Mouse (Mus musculus) forelimb bud, embryonic 11.5 days (tissue): ENCODE measurements at regions not wholly inside any gene's neighbourhood (a gene's known extent, or its start where the extent isn't known, plus 50 kb on each side); places are given as distances from the start of the nearest gene placed in this dataset.
A peak's percentile ranks its signal among the peaks of the same experiment; 100 is the strongest.

ENCODE experiments used
- DNase-seq: peaks from one replicate; pipeline ENCODE4 v3.0.0-alpha.2; 2012; ENCODE audit warnings: low read depth, low spot score

GRCm38 (mm10) chr10:17579463-17579862 is 143.6 kb upstream of the Cited2 start:
- DNase-seq = no peak

- DNase-seq = no peak
Measured at GRCm38 (mm10) chr10:17584842-17585241, 138.2 kb upstream of the Cited2 start.

DNA sequence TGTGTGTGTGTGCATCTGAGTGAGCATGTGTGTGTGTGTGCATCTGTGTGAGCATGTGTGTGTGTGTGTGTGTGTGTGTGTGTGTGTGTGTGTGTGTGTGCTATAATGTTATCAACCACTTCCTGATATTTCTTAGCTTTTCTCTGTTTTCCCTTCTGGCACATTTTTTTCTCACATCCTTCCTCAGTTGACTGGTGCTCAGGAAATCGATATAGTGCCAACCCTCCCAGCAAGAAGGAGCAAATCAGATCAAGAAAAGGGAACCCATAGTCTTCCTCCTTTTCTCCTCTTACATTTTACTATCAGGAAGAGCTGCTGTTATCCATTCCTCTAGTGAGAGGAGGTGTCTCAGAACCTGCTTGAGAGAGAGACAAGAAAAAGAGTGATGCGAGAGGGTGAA is 136.1 kb upstream of the Cited2 start:
- no peak for DNase-seq

- no peak for DNase-seq
Measured at GRCm38 (mm10) chr10:17589136-17589535, 133.9 kb upstream of the Cited2 start.

- DNase-seq = no peak
Measured at GRCm38 (mm10) chr10:17590195-17590594, 132.8 kb upstream of the Cited2 start.

DNA sequence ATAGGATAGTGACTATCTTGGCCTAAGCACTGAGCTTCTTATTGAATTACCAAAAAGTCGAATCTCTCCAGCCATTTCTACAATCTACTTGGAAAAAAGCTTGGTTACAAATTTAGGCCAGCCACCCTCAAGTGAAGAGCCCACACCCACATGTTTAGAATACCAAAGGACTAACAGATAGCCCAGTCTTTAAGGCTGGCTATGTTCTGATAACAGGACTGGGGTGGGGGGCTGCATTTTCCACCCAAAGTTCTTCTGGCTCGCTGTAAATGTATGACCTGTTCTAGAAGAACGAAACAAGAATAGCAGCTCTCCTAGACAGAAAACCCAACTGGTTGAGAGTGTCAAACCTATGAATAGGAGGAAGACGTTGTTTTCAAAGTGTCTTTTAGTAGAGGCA is 130.6 kb upstream of the Cited2 start:
- DNase-seq = no peak

DNA sequence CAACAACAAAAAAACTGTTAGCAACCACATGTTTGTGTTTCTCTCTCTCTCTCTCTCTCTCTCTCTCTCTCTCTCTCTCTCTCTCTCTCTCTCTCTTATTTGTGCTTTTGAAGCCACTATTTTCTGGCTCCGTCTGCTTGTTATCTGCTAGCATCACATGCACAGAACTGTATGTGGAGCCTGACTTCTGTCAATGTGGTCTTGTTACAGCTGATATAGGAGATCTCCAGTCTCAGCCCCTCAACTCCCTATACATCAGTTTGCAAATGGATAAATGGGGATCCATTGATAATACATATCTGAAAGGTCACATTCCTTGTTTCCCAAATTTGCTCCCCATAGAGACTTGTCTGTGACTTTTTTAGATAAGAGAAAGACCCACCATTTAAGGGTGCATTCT is 126.9 kb upstream of the Cited2 start:
- no peak for DNase-seq

DNA sequence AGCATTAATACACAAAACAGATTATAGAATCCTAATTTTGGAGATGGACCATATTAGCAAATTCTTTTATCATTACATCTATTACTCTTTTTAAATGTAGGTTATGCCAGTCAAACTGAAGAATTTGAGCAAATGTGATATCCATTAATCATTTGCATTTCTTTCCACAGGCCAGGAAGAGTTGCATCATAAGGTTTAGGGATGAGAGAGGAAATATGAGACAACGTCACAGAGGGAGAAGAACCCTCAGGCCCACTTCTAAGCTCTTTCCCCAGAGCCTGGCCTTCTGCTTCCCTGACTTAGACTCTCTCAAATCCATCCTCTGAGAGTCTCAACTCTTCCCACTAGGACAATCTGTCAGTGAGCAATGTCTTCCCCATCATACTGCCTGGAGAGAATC is 126.3 kb upstream of the Cited2 start:
- no peak for DNase-seq

GRCm38 (mm10) chr10:17599246-17599645 is 123.8 kb upstream of the Cited2 start:
- no peak for DNase-seq

DNA sequence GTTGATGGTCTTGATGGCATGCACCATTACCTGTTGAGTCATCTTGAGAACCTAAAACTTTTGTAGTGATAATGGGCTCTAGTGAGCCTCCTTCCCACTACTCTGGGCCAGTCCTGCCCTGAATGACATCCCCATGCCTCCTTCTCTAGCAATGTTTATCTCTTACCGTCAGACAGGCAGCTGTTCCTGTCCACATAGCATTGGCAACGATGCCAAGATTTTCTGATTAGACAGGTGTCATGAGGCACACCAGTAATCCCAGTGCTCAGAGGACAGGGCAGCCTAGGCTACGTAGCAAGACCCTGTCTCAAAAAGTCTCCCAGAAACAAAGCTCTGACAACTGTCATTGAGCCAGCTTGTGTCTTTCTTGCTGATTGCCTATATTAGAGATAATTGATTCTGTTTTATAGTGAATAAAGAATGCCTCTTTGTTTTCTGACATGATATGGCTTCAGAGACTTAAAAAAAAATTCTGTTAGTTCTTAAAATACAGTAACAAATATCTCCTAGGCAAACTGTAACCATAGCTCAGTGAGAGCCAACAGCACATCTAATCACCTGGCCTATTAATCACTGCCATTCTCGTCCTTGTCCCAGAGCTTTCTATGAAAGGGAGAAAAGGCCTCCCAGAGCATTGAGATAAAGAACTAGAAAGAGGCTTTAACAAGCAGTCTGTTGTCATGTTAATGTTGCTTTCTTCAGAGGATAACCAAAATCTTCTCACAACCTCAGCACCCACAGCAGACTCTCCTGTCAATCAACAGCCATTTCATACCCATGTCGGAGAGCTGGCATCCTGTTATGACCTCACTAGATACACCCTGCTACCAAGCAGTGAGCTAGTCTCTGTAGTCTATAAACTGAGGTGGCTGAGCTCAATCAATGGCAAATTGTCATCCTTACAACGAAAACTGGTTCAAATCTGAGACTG is 122.9 kb upstream of the Cited2 start:
- DNase-seq = no peak

- DNase-seq = no peak
Measured at GRCm38 (mm10) chr10:17600762-17601108, 122.3 kb upstream of the Cited2 start.

DNA sequence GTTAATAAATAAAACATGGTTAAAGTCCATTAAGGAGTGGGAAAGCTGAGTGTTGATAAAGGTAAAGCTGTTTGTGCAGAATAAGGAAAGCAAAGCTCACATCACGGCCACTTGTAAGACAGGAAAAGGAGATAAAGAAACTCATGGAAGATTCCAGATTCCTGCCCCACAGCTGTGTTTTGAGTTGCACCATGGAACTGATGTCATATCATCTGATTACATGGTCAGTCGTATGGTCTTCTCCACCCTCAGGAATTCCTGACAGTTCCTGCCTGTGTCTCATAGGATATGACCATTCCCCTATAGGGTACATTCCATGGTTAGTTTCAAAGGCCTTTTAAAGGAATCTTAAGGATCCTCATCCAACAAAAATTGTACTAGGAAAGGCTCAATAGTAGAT is 120.6 kb upstream of the Cited2 start:
- DNase-seq = no peak

DNA sequence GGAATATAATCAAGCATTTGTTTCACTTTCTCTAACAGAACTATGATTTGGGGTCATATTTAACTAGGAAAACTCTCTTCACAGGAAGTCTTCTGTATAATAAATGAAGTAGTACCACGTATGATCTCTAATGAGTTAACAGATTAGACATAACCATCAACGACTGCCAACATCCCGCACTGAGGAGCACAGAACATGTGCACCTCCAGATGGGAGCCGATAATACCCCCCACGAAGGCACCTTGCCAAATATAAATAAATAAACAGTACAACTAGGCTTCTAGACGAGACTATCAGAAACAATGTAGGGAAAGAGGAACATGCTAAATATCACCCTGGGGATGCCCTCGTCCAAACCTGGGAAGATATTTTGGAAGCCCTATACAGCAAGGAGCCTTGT is 114.8 kb upstream of the Cited2 start:
- DNase-seq = no peak

DNA sequence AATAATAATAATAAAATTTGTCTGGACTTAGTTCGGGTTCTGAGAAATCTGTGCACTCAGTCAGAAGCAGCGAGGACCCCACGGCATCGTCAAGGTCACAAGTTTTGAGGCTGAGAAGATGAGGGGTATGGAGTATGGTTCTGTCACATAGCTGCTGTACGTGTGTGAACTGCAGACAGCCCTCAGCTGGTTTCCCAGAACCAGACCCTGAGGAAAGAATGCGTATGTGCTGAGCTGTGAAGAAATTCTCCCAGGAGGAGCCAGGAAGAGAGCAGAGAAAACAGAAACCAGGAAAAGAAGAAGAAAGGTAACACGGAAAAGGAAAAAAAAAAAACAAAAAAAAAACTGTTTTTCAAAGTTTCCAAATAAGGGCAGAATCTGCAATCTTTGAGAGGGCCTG is 112.4 kb upstream of the Cited2 start:
- no peak for DNase-seq

- DNase-seq = no peak
Measured at GRCm38 (mm10) chr10:17613281-17613680, 109.7 kb upstream of the Cited2 start.

GRCm38 (mm10) chr10:17618024-17618423 is 105.0 kb upstream of the Cited2 start:
- DNase-seq = no peak

DNA sequence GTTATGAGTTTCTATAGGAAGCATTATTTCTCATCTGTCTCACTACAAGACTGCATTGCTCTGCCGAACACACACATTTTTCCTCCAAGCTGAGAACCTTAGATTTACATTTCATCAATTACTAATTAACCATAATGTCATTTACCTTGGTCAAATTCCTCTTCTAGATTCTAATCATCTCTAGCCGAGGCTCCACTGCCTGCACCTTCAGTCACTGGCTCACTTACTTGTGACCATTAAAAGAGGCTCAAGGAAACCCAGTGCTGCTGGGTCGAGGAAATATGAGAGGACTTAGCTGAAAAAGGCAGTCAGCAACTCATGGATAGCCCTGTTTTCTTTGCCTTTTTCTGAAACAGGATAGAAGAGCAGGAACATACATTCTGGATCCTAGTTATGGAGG is 103.4 kb upstream of the Cited2 start:
- no peak for DNase-seq

DNA sequence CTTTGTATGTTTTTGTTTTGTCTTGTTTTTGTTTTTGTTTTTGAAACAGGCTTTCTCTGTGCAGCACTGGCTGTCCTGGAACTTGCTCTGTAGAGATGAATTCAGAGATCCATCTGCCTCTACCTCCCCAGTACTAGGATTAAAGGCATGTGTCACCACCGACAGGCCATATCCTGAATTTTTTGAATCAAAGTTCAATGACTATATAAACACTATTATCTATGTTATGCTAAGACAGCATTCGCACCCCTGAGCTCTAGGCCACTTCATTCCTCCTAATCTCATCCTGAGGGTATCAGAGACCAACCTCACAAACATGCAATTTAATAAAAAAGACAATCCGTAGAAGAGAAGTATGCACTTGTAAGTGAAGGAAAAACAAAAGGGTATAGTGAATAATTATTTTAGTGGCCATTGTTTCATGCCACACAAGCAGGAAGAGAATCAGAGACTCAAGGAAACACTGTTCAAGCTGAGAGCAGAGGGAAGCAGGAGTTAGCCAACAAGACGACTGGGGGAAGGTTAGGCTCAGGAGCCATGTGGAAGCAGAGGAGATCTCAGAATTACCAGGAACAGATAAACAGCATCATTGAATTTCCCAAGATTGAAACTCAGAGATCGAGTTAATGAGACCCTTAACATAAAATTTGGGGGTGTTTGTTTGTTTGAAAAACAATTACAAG is 101.2 kb upstream of the Cited2 start:
- no peak for DNase-seq

GRCm38 (mm10) chr10:17622802-17623201 is 100.2 kb upstream of the Cited2 start:
- DNase-seq = no peak

GRCm38 (mm10) chr10:17629709-17630108 is 93.3 kb upstream of the Cited2 start:
- DNase-seq = no peak

DNA sequence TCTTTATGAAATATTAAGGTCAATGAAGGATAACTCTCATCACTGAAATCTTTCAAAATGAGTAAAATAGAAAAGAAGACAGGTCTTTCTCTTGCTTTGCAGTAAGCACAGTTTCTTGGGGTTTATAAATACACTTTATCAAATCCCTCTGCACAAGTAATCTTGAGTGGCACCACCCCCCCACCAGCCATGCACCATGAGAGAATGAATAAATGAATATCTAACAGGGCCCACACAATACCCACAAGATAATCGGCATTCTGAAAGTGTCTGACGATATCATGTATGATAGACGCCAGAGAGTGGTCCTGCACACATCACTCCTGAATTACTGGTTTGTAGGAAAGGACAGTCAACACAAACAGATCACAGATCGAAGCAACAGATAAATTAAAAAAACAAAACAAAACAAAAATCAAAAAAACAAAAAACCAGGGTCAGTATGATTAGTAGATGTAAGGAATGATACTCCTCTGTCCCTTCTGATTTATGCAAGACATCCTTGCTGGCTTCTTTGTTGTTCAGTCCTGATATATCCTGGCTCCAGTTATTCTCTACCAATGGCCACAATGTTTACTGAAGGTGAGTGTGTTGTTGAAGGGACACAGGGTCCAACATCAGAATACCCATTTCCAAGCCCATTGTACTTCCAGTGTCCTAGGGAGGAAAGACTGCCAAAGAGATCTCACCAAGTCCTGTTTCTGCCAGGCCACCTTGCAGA is 92.0 kb upstream of the Cited2 start:
- DNase-seq = no peak

- DNase-seq = peak; percentile 49
Measured at GRCm38 (mm10) chr10:17631817-17632216, 91.2 kb upstream of the Cited2 start.
